Mouse (Mus musculus): ENCODE data around the gene Laptm4a.

DNA sequence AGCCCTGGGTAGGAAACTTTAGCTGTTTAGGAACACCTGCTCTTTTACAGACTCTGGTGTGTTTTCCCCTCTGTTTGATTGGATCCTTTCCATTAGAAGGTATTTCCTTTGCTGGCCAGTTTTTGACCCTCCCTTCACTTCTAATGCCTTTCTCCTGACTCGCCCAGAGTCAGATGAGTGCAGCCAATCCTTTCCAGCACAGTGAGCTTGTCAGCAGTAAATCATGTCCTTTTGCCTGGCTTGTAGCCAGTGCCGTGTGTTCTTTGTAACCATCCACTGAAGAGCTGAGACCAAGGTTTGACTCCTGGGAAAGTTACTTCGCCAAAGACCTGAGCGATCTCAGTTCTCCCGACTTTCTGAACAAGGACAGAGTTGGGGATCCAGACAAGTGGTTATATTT, 13.9 kb downstream of the Laptm4a start:
- TF ChIP-seq TAL1 (IDR thresholded peaks at IDR 0.05; ENCODE audit: low read length) (no peak), GATA1 (IDR thresholded peaks at IDR 0.05; ENCODE audit: low read length) (no peak)
